Mouse (Mus musculus) testis, postnatal 10 days (tissue): ENCODE measurements around the gene Sash3.

Source experiments
- DNase-seq: peaks from one replicate; pipeline ENCODE4 v3.0.0; 2021; ENCODE audit warnings: low spot score

Sash3 gene

GRCm38 (mm10) chrX:48146262-48146661 is at the start of gene Sash3:
TSS of gene Sash3 (plus strand) at chrX:48146436.
- no peak for DNase-seq

DNA sequence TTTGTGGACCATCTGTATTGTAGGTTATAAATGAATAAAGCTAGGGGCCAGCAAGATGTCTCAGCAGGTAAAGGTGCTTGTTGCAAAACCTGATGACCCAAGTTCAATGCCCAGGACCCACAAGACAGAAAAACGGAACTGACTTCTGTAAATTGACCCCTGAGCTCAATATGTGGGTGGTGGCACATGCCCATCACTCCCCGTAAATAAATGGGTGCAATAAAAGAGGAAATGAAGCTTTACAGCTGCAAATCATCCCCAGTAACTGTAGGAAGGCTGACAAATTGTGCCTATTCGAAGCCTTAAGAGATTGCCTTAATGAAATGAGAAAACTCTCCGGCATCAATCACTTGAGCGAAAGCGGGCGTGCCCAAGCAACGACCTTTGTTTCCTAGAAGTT is 49.7 kb upstream of the Sash3 start:
- no peak for DNase-seq

- no peak for DNase-seq
Observed at GRCm38 (mm10) chrX:48098470-48099129, 47.6 kb upstream of the Sash3 start.

DNA sequence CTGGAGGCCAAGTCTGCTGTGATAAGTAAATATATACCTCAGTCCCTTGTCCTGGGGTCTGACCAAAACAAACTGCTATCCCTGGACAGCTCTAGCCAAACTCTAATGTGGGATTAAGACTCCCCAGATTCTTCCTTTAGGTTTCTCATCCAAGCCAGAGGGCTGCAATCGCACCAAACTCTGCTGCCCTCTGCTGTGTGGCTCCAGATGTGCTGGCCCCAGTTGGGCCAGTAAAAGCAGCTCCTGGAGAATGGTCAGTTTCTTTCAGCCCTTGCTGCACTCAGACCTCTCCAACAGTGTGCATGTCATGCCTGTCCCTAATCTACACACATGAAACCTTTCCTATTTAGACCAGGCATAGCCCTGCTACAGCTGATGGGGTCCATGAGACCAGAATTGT is 46.4 kb upstream of the Sash3 start:
- peak; percentile 50 for DNase-seq

DNA sequence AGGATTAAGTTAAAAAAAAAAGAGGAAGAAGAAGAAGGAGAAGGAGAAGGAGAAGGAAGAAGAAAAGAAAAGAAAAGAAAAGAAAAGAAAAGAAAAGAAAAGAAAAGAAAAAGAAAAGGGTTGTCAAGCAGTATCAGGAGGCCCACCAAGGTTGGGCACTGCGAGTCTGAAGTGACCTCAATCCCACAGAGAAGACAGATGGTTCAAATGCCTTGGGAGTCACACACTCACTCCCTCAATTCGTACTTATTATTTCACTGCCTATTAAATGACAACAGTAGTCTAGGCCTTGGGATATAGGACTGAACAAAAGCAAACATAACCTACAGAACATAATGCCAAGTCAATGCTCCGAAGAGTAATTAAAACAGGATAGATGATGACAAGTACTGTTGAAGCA is 43.0 kb upstream of the Sash3 start:
- DNase-seq = no peak

DNA sequence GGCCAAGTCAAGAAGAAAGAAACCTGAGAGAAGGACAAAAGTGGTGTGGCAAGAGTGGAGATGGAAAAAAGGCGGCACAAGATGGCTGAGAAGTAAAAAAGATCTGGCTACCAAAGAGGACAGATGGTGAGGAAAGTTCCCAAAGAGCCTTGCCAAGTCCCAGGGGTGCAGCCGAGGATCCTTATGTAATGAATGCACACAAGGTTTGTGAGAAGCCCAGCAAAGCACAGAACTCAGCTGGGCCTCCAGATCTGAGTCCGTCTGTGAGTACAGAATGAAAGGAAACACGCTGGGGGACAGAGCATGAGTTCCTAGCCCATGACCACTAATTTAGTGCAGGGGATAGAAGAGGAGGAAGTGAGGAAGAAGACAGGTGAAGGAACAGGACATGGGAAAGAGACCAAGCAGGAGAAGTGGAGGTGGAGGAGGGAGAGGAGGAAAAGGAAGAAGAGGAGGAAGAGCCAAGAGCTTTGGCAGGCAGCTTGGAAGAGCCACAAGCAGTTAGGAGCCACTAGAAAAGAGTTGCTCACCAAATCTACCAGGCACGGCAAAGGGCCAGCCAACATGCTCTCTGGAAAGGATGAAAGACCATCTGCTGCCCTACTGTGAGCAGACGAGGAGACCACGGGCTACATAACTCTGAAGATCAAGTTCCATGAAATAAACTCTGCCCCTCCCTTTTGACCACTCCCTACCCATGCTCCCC is 41.3 kb upstream of the Sash3 start:
- DNase-seq = no peak

DNA sequence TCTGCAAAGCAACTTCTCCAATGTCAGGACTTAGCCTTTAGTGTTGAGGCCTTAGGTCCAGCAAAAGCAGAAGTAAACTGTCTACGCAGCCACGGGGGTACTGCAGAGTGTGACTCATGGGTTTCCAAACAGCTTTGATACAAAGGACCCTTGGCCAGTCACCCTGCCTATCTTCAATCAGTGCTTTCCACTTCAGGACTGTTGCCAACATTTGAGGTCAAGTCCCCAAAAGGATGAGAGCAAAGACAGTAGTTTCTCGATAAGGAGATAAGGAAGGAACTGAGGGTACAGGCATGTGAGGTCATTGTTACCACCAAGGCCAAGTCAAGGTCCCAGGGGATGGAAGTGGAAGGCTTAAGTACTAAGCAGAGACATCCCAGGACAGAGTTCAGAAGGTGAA is 40.0 kb upstream of the Sash3 start:
- DNase-seq = no peak

DNA sequence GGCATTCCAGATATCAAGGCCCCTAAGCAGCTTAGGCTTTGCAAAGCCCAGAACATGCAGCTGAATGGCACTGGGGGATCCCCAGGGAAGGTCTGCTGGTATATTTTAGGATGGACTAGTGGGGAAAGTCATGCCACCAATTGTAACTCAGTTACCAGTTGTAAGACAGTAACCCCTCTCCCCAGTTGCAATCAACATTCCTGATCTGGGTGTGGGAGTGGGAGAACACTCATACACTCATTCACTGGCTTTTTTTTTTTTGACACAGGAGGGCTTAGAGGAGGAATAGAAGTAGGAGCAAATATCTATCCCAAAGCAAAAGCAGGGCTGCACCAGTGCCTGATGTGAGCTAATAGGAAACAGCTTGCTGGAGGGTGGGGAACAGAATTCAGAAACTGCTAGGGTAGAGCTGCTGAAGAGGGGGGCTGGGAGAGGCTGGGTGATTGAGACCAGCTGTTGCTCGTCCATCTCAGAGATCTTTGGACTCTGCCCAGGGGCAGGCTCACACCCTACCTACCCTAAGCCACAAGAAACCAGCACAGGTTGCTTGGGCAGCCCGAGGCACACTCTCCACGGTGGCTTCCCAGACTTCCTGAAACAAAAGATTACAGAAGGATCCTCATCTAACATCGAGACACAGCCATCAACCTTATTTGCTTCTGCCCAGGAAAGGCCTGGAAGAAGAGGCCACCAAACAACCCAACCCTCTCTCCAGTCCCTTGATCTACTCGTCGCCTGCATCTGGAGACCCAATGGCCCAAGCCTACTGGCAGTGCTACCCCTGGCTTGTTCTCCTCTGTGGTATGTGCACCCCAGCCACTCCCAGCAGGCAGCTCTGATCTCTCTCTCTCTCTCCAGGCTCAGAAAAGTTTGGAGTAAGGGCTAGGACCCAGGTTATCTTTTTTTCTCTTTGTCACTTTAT is 37.6 kb upstream of the Sash3 start, which contains the start of gene Xpnpep2:
Gene Xpnpep2, plus strand, starts transcription at position 332 of the 922 bp plus-strand sequence.
- no peak for DNase-seq

- no peak for DNase-seq
Observed at GRCm38 (mm10) chrX:48109316-48109655, 37.0 kb upstream of the Sash3 start.

GRCm38 (mm10) chrX:48119294-48119693 is 26.9 kb upstream of the Sash3 start:
- no peak for DNase-seq

DNA sequence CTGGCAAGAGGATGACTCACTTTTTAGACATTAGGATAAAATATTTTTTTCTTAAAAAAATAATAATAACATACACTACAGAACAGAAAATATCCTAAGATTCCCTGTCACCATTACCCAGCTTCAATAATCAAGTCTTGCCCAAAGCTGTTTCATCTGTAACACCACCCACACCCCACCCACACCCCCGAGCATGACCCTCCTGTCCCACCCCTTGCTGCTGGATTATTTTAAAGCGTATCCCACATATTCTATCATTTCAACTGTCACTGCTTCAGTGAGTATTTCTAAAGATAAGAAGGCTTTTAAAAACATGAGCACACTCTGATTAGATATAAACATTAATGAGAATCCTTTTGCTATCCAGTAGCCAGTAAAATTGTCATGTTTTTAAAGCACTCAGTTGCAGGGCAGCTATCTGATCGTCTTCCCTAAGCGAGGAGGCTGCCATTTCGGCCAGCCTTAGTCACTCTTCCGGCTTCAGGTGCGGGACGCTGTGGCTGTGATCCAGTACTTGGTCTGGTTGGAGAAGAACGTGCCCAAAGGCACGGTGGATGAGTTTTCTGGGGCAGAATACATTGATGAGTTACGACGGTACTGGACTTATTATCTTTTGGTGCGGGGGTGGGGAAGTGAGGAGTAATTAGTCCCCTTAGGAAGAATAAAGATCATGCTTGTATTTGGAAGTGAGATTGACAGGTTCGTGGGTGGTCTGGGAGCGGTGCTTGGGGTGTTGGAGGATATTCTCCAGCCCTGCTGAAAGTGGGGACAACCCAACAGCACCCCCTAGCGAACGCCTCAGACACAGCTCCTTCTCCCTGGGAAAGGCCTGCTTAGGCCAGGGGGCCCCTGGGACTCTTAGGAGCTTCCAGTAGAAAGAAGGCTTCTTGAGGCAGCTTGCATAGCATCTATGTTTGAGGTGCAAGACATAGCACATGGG is 21.8 kb upstream of the Sash3 start:
- DNase-seq = peak; percentile 78

GRCm38 (mm10) chrX:48126903-48127476 is 19.2 kb upstream of the Sash3 start:
- no peak for DNase-seq

DNA sequence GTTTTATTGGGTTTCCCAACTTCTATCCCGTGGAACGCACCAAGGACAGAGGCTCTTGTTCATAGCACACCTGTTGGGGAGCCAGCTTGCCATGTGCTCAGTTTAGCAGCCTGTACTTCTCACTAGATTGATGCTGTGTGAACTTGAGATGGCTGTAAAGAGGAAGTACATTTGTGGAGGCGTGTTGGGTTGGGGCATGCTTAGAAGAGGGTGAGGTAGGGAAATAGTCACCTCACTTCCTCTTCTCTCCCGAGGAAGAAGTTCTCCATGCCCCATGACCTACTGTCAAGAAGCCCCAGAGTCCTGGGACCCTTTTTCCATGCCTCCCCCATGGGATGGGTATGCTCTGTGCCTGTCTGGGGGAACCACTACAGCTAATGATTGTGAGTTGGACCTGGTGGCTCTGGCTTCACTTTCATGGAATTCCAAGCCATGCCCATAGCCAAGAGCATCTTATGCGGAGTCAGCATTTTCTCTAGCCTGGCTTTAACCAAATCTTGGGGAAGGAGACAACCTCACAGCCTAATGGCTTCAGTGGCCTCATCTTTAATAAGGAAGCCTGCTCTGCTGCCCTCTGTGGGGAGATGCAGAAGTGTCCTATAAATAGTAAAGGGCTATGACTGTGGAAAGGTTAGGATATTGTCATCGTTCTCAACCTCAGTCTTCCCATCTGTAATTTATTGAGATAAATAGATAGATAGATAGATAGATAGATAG is 18.6 kb upstream of the Sash3 start:
- DNase-seq = no peak

GRCm38 (mm10) chrX:48129167-48129566 is 17.1 kb upstream of the Sash3 start:
- DNase-seq = no peak

DNA sequence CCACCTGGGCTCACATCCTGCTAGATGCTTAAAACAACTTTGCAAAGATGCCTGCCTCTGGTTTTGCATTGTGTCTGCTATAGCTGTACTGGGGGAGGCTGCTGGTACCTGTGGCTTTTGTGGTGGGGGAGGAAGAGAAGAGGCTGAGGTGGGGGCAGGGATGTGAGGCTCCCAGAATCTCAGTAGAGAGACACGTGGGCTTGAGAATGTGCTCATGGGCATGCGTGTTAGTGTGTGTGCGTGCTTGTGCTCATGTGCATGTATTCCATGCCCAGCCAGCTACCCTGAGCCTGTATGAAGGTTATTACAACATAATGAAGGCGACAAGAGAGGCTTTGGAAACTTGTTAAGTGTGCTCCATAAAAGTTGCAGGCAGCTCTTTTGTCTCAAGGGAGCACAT is 9.3 kb upstream of the Sash3 start:
- DNase-seq = no peak

DNA sequence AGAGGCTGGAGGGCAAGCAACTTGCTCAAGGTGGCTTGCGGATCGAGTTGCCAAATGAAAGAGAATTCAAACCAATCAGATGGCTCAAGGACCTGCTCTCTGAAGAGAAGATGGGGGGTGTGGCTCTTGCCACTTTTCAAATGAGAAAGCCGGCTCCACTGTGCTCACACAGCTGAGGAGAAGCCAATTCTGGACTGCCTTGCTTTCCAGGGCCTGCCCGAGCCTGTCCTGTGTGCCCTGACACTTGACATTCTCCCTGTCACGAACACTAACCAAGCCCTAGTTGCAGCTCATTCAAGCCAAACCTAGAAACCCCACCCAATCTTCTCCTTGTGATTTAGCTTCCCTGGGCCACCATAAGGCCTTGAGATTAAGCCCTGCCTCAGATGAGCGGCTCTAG is 8.2 kb upstream of the Sash3 start:
- no peak for DNase-seq

GRCm38 (mm10) chrX:48138539-48139275 is 7.5 kb upstream of the Sash3 start:
- DNase-seq = no peak

- no peak for DNase-seq
Observed at GRCm38 (mm10) chrX:48139368-48140285, 6.6 kb upstream of the Sash3 start.
